Mouse (Mus musculus) CH12.LX (cell line): ENCODE data around the gene Ano10.

Experiments used
- CTCF ChIP-seq, 2 experiments: IDR thresholded peaks in 1 of 2; conservative IDR thresholded peaks in 1 of 2; 2 replicates each; pipeline ENCODE4 v1.5.1; 2011 to 2012; ENCODE audit warnings: low read depth in 2 of 2, low read length in 2 of 2, improper control_type of control experiment in 1 of 2, inconsistent platforms in 1 of 2, mild to moderate bottlenecking in 1 of 2, moderate library complexity in 1 of 2
- MAX ChIP-seq: IDR thresholded peaks from 2 replicates; pipeline ENCODE4 v1.6.1; 2011; ENCODE audit warnings: low read length, improper control_type of control experiment
- MAZ ChIP-seq: IDR thresholded peaks from 2 replicates; pipeline ENCODE4 v1.6.1; 2012; ENCODE audit warnings: low read depth, mild to moderate bottlenecking, inconsistent platforms, low read length, improper control_type of control experiment, moderate library complexity
- POLR2A ChIP-seq: IDR thresholded peaks from 2 replicates; pipeline ENCODE4 v1.6.1; 2011; ENCODE audit warnings: low read depth, mild to moderate bottlenecking, improper control_type of control experiment, low read length

- TF ChIP-seq POLR2A: no peak
- no peak for TF ChIP-seq MAX
- no peak for TF ChIP-seq MAZ
- no peak for TF ChIP-seq CTCF (conservative IDR thresholded peaks at IDR 0.05 in 1 of 2, IDR thresholded peaks at IDR 0.05 in 1 of 2; ENCODE audit: low read depth in 2 of 2, low read length in 2 of 2)
Measured at GRCm38 (mm10) chr9:122240629-122241199, 53.5 kb downstream of the Ano10 start.
